Mouse (Mus musculus) ES-Bruce4 (cell line): ENCODE measurements at regions not wholly inside any gene's neighbourhood (a gene's known extent, or its start where the extent isn't known, plus 50 kb on each side); places are given as distances from the start of the nearest gene placed in this dataset.

Source experiments
- EP300 ChIP-seq: IDR thresholded peaks from 2 replicates; pipeline ENCODE4 v1.6.1; 2011; ENCODE audit warnings: low read depth, low read length; ENCODE audit not compliant: insufficient read depth
- POLR2A ChIP-seq: IDR thresholded peaks from one replicate; pipeline ENCODE4 v1.8.1; 2011; ENCODE audit warnings: low read length; ENCODE audit not compliant: insufficient read depth

- TF ChIP-seq EP300, result no peak
- TF ChIP-seq POLR2A, result no peak
Observed at GRCm38 (mm10) chr4:39833634-39834033, 309.2 kb upstream of the Aco1 start.
